9 mouse cellular contexts compared by ENCODE assay signal in genomic region chr10:78067226-78067625, GRCm38 (mm10). TPM values are rescaled to one million over a fixed set of nuclear protein-coding genes. Genes with fewer than 3 reads are reported as not detected.
DNase-seq lines count a peak whose midpoint lies in the region; ATAC-seq and TF ChIP-seq lines count a peak whose summit lies in the region.
"Had no signal": no experiment of that assay in that cellular context is flagged by ENCODE, and none has a peak within 500 bp of the region (broad histone marks: within the 10 kb centered on the region; RNA-seq: fewer than 3 reads in every experiment).

No protein-coding gene starts in this region.

- H3K4me1 ChIP-seq in intestine, postnatal 0 days (replicated peaks; ENCODE audit: control insufficient read depth, insufficient read depth, low read length), result 0 out of 2 replicates have a peak, but pooled peaks cover 3% of the 10 kb centered on the region

- ATAC-seq in intestine, postnatal 0 days, result peak; percentile 64

- DNase-seq in lung, postnatal 36 days, result peak; percentile 49
- no peak for DNase-seq in lung, adult 18-20 months
- DNase-seq in NIH3T3 (ENCODE audit: low read depth), result peak; percentile 28
- peak; percentile 32 for DNase-seq in naive thymus-derived CD4-positive, alpha-beta T cell, adult 2 months (ENCODE audit: low read depth)
- DNase-seq in ovary, postnatal 14 days (ENCODE audit: low spot score), result no peak
- DNase-seq in frontal cortex, postnatal 14 days (ENCODE audit: low spot score in 2 of 2), result no peak
- DNase-seq in cerebellum, adult 8-10 months, result no peak

- 28% methylated on average over 4 of the region's 4 CpGs for WGBS in intestine, postnatal 0 days

- TF ChIP-seq CTCF in intestine, postnatal 0 days (IDR thresholded peaks at IDR 0.05; ENCODE audit: low read depth), result peak; percentile 40

- no peaks in the 10 kb centered on the region for H3K9me3 ChIP-seq in intestine, postnatal 0 days (ENCODE audit: control insufficient read depth)
- H3K9me3 ChIP-seq: neural tube, embryonic 13.5 days had no signal

- no peak overlapping the region; the same call in 1 of the 2 replicates for H3K4me2 ChIP-seq in intestine, postnatal 0 days (replicated peaks; ENCODE audit: low read depth)
- H3K4me2 ChIP-seq: neural tube, embryonic 13.5 days had no signal

- H3K27ac ChIP-seq in intestine, postnatal 0 days (ENCODE audit: low read depth, low read length), result no peak overlapping the region
- H3K27ac ChIP-seq: neural tube, embryonic 13.5 days had no signal

- no peak overlapping the region for H3K4me3 ChIP-seq in intestine, postnatal 0 days (ENCODE audit: low read depth, low read length)
- H3K4me3 ChIP-seq: neural tube, embryonic 13.5 days had no signal

- peaks cover 9% of the 10 kb centered on the region; the same call in 1 of the 2 replicates for H3K36me3 ChIP-seq in intestine, postnatal 0 days (ENCODE audit: control insufficient read depth, insufficient read depth)
- H3K36me3 ChIP-seq: neural tube, embryonic 13.5 days had no signal

- no peaks in the 10 kb centered on the region for H3K27me3 ChIP-seq in intestine, postnatal 0 days (replicated peaks; ENCODE audit: control insufficient read depth, insufficient read depth, low read length)

- no peak overlapping the region for H3K9ac ChIP-seq in intestine, postnatal 0 days (ENCODE audit: low read depth, low read length)
- H3K9ac ChIP-seq: neural tube, embryonic 13.5 days had no signal

RNA-seq across cellular contexts. Expression of gene Icosl, which starts 1.9 kb away (rescaled TPM):
- 5.6 and 5.8 TPM in 2 replicates for polyA plus RNA-seq in intestine, postnatal 0 days (2015; fragmentation: Nextera tagmentation; extraction: Ambion mirVana)

RNA-seq across cellular contexts. Expression of gene Aire, which starts 23.8 kb away (rescaled TPM):
- polyA plus RNA-seq in intestine, postnatal 0 days (2015; fragmentation: Nextera tagmentation; extraction: Ambion mirVana), result 0.04 TPM in 1 of 2 replicates, not detected in the other

RNA-seq across cellular contexts. Expression of gene Dnmt3l, which starts 25.5 kb away (rescaled TPM):
- 0.14 and 0.31 TPM in 2 replicates for polyA plus RNA-seq in intestine, postnatal 0 days (2015; fragmentation: Nextera tagmentation; extraction: Ambion mirVana)
- polyA plus RNA-seq: neural tube, embryonic 13.5 days had no signal

RNA-seq across cellular contexts. Expression of gene Pfkl, which starts 57.3 kb away (rescaled TPM):
- 42.3 and 51.1 TPM in 2 replicates for polyA plus RNA-seq in intestine, postnatal 0 days (2015; fragmentation: Nextera tagmentation; extraction: Ambion mirVana)

Comparison
In these comparisons a context has a peak if more than half of its experiments do, and no peak if none do; other contexts are left out.
1. DNase-seq: peak in lung, postnatal 36 days (single experiment), NIH3T3 (single experiment) and naive thymus-derived CD4-positive, alpha-beta T cell, adult 2 months (single experiment); none in lung, adult 18-20 months (0 of 2), ovary, postnatal 14 days (single experiment), frontal cortex, postnatal 14 days (0 of 2) and cerebellum, adult 8-10 months (single experiment).